Mouse (Mus musculus) kidney, postnatal 14 days (tissue): ENCODE data around the gene Iqgap2.
A peak's percentile ranks its signal among the peaks of the same experiment; 100 is the strongest.

Experiments used
- DNase-seq: peaks from one replicate; pipeline ENCODE4 v3.0.0; 2022; ENCODE audit warnings: mixed read lengths

Iqgap2 gene

GRCm38 (mm10) chr13:95884455-95884854 is 7.3 kb downstream of the Iqgap2 start:
- DNase-seq = no peak

DNA sequence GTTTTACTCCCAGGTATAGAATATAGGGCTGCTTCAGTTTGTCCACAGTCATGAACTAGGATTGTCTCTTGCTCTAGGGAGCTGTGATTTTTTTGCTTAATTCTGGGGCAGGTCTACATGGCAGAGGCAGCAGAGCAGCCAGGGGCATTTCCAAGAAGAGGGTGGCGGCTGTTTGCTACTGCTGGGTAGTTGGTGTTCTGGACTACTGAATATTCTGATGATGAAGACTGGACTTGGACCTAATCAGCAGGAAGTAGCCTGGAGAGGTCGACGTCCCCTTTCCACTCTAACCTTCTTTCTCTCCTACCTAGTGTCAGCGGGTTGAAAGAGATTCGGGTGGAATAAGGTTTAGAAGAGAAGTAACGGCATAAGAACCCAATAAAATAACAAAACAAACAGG is 9.7 kb downstream of the Iqgap2 start:
- DNase-seq = no peak

DNA sequence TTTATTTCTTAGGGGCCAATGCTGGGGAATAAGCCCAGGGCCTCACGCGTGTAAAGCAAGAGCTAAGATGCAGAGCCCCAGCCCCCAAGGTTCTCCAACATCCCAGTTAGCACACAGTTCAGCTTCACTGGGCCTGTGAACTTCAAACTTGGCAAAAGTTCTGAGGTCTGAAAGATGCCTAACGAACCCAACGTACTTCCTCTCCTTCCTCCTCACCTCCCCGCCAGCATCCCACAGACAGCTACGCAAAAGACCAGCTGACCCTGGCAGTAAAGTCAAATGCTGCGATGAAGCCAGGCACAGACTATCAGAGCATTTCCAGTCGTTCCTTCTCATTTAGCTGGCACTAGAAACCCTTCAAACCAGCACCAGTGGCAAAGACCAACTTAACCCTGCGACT is 10.3 kb downstream of the Iqgap2 start:
- DNase-seq = no peak

GRCm38 (mm10) chr13:95880633-95881032 is 11.1 kb downstream of the Iqgap2 start:
- peak; percentile 26 for DNase-seq

- DNase-seq = no peak
Observed at GRCm38 (mm10) chr13:95871993-95872392, 19.7 kb downstream of the Iqgap2 start.

GRCm38 (mm10) chr13:95870626-95871025 is 21.1 kb downstream of the Iqgap2 start:
- no peak for DNase-seq

GRCm38 (mm10) chr13:95868896-95869540 is 22.7 kb downstream of the Iqgap2 start:
- no peak for DNase-seq

- no peak for DNase-seq
Observed at GRCm38 (mm10) chr13:95862201-95862600, 29.5 kb downstream of the Iqgap2 start.

GRCm38 (mm10) chr13:95859271-95859670 is 32.5 kb downstream of the Iqgap2 start:
- DNase-seq = peak; percentile 27

- DNase-seq = no peak
Observed at GRCm38 (mm10) chr13:95858866-95859265, 32.9 kb downstream of the Iqgap2 start.

DNA sequence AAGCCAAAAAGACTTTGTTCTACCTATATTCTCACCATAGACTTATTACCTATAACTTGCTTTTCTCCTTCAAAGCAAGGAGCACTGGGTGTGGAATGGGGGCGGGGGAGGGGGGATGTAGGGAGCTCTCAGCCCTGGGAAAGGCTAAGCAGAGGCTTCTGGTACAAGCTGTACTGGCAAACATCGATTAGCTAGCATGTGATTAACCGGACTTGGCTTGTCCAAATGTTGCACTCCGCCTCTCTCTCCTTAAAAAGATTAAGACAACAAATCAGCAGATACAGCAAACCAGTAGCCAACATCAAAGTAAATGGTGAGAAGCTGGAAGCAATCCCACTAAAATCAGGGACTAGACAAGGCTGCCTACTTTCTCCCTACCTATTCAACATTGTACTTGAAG is 36.2 kb downstream of the Iqgap2 start:
- DNase-seq = no peak

GRCm38 (mm10) chr13:95851611-95852010 is 40.1 kb downstream of the Iqgap2 start:
- no peak for DNase-seq

GRCm38 (mm10) chr13:95850451-95850850 is 41.3 kb downstream of the Iqgap2 start:
- no peak for DNase-seq

GRCm38 (mm10) chr13:95849501-95850007 is 42.2 kb downstream of the Iqgap2 start:
- no peak for DNase-seq

GRCm38 (mm10) chr13:95846364-95846763 is 45.4 kb downstream of the Iqgap2 start:
- no peak for DNase-seq

GRCm38 (mm10) chr13:95844950-95845349 is 46.8 kb downstream of the Iqgap2 start:
- DNase-seq = no peak

- peak; percentile 25 for DNase-seq
Observed at GRCm38 (mm10) chr13:95843411-95844026, 48.2 kb downstream of the Iqgap2 start.

DNA sequence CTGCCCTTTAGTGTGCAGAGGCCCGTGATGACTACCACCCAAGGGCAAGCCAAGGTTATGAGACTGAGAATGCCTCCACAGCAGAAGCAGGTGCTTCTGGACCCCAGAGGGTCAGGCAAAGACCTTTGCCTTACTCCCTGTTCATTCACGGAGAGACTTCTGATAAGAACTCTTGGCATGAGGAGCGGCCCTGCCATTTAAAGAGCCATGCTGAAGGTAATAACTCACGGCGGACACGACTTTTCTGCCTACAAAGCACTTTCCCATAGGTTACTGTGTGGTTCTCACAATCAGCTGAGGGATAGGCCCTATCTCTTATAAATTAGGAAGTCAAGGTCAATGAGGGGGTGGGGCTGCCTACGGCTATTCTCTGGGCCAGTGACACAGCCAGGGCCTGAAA is 48.9 kb downstream of the Iqgap2 start:
- DNase-seq = no peak

DNA sequence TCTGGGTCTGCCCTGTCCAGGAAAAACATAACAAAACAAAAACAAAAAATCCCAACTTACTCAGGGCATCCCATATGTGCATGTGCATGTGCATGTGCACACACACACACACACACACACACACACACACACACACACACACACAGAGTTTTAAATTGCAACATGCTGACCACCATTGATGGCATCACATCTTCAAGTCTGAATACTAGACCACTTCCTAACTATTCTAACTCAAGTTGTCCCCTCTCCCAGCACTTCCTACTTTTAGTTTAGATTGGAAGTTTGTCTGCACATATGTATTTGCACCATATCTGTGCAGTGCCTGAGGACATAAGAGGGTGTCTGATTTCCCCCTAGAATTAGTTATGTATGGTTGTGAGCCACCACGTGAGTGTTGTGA is 49.8 kb downstream of the Iqgap2 start:
- no peak for DNase-seq

- no peak for DNase-seq
Observed at GRCm38 (mm10) chr13:95836944-95837343, 54.8 kb downstream of the Iqgap2 start.

DNA sequence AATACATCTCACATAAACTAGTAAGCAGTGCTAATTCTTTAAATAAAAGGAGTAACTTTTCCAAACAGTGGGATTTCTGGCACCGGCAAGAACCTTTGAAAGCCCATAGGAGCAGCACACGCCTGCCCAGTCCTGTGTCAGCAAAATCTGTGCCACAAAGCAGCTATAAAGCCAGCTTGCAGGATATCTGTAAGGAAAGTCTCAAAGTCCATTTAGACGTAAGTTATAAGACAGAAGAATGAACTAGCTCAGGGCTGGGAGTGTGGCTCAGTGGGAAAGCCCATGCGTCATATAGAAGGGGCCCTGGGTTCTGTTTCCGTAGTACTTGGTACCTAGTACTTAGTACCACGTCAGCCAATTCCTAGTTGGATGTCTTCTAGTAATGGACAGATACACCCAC is 58.2 kb downstream of the Iqgap2 start:
- no peak for DNase-seq

- no peak for DNase-seq
Observed at GRCm38 (mm10) chr13:95832712-95833111, 59.0 kb downstream of the Iqgap2 start.

GRCm38 (mm10) chr13:95831760-95832159 is 60.0 kb downstream of the Iqgap2 start:
- peak; percentile 6 for DNase-seq

DNA sequence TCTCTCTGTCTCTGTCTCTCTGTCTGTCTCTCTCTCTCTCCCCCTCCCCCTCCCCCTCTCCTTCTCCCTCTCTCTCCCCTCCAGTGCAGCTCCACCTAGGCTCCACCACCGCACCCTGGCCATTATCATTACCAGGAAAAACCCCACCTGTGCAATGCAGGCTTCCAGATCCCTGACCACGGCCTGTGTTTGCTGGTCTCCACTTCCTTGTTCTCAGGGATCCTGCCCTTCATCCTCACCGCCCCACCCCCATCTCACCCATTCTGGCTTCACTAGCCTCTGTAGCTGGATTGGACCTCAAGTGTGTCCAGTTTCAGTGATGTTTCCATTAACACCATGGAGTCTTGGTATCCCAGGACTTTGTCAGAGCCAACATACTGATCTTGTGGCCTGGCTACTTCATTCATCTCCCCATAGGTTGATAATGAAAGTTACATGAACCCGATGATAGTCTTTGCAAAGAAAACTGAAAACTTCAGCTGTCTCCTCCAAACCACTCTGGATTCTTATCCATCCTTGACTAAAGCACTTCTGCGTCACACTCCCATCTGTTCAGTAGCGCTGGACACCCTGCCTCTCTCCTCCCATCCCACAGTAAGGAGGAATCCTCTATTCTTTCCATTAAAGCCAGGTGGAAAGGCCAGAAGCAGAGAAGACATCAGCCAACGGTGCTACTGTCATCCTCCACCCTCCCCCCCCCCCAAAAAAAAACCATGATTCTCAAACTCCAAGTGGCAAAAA is 62.1 kb downstream of the Iqgap2 start:
- DNase-seq = no peak
